Mouse (Mus musculus) heart, postnatal 36 days (tissue): ENCODE data around the gene Mpdu1. TPM values are rescaled to one million over a fixed set of nuclear protein-coding genes. Genes with fewer than 3 reads are reported as not detected.
A peak's percentile ranks its signal among the peaks of the same experiment; 100 is the strongest.
"Not testable (repeated sequence)": the region's sequence is repeated elsewhere in the genome, so short reads cannot be mapped to it uniquely, and the experiment has no call there.

Source experiments
- DNase-seq, 2 experiments: peaks; one replicate each; pipeline ENCODE4 v3.0.0; 2021 to 2022
- intact Hi-C: fragments of 180-260 bp; cut with DNase I; formaldehyde crosslinking; loops from one replicate; pipeline ENCODE4 v1.15.1; 2025
- total RNA-seq, 2 experiments: library from RNA; stranded (reverse); gene quantifications; 2 replicates each; pipeline ENCODE4 v1.2.3; 2021

Gene Mpdu1
- 10 to 100 TPM; 14.9 to 16.2 TPM for total RNA-seq

DNA sequence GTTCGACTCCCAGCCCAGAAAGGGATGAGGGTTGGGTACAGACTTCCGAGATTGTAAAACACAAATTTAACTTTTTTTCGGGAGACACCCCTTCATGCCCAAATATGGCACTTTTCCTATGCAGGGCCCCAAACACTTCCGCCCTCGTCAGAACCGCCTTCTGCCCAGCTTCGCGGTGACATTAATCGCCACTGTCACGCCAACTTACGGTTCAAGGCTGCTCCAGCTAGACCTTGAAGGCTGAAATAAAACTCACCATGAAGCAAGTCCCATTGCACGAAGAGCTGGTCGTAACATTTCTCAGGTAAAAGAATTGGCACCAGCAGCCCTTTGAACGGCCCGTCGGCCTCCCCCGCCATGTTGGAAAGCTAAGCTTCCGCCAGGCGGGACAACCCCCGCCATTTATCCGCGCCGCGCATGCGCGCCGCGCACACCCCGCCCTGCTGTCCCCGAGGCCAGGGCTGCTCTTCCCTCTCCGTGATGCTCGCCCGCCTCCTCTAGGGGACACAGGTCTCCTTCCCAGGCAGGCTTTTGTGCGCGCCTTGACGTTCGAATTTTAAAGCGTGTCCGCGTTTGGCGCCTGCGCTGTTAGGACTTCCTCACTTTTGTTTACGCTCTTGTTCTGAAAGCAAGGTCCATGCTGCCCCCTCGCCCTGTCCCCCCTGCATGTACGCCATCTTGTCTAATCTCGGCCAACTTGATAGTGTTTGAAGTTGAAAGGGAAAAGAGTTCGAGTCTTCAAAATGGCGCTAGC is at the start of gene Mpdu1:
Mpdu1 (minus strand) TSS at position 430 of the 754 bp plus-strand sequence.
- intact Hi-C loops = no loop called here
- peak; percentile 91 to 96 for DNase-seq

GRCm38 (mm10) chr11:69711082-69711481 is 48.6 kb upstream of the Mpdu1 start:
- DNase-seq = no peak
- intact Hi-C loops = no loop called here

GRCm38 (mm10) chr11:69710470-69710869 is 48.0 kb upstream of the Mpdu1 start:
- no peak for DNase-seq
- intact Hi-C loops = no loop called here

DNA sequence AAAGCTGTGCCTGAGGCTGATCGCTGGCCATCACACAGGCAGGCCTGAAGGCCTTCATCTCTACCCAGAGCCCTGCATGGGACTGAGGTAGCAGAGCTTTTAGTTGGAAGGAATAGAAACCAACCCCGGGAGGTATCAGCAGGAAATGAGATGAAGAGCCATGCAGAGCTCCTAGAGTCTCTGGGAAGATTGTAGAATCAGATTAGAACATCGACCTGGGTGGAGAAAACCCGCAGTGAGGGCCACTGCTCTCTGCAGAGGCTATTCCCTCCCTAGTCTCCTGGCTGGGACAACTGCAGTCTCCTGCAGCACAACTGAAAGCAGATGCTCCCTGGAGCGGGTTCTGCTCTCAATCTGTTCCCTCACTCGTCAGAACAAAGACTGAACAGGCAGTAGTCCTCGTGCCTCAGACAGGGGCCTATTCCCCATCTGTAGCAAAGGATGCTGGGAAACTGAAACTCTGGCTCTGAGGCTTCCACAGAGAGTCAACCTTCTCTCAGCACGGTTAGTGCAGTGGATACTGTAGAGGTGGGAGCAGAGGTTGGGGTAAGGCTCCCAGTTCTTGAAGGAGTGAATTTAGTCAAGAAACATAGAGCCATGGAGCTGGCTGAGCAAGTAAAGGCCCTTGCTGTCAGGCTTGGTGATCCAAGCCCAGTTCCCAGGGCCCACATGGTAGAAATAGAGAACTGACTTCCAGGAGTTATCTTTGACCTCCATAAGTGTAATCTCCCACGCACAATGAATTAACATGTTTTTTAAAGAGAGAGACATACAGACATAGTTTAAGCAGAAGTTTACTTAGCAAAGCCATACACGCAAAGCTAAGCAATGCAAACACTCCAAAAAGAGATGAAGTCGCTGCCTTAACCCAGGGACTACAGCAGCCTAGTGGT is 47.4 kb upstream of the Mpdu1 start:
- DNase-seq = no peak
- intact Hi-C loops = no loop called here

GRCm38 (mm10) chr11:69708614-69709265 is 46.3 kb upstream of the Mpdu1 start:
- DNase-seq = no peak
- intact Hi-C loops = no loop called here

GRCm38 (mm10) chr11:69707873-69708381 is 45.5 kb upstream of the Mpdu1 start:
- intact Hi-C loops = no loop called here
- DNase-seq = no peak

- intact Hi-C loops = no loop called here
Measured at GRCm38 (mm10) chr11:69707480-69707847, 45.0 kb upstream of the Mpdu1 start.

DNA sequence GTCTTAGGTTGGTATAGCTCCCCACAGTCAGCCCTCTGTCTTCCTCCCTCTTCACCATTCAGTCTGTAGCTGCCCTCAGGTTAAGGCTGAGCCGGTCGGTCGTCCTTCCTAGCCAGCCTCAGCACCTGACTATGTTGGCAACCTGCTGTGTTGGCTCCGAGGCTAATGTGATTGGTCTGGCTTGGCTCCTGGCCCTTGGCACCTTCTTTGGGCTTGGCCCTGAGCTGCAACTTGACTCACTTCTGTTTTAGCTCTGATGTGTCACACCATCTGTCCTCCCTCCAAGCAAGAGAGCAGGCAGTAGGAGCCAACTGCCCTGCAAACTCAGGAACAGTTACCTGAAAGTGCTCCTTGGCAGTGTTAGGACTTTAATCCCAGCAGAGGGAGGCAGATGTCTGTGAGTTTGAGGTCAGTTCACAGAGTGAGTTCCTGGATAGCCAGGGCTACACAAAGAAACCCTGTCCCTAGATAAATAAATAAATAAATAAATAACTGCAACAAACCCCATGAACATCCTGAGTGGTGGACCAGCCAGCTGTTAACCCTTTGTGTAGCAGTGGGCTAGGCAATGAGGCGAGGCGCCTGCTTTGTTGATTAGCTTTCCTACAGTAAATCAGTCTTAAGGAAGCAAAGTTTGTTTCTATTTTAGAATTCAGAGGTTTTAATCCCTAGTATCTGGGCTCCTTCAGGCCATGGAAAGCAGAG is 44.5 kb upstream of the Mpdu1 start:
- intact Hi-C loops = no loop called here
- DNase-seq = peak; percentile 72 to 80

More at GRCm38 (mm10) chr11:69707480-69707847, 45.0 kb upstream of the Mpdu1 start:
- no peak for DNase-seq

GRCm38 (mm10) chr11:69704613-69705010 is 42.2 kb upstream of the Mpdu1 start:
- no peak for DNase-seq
- intact Hi-C loops = no loop called here

DNA sequence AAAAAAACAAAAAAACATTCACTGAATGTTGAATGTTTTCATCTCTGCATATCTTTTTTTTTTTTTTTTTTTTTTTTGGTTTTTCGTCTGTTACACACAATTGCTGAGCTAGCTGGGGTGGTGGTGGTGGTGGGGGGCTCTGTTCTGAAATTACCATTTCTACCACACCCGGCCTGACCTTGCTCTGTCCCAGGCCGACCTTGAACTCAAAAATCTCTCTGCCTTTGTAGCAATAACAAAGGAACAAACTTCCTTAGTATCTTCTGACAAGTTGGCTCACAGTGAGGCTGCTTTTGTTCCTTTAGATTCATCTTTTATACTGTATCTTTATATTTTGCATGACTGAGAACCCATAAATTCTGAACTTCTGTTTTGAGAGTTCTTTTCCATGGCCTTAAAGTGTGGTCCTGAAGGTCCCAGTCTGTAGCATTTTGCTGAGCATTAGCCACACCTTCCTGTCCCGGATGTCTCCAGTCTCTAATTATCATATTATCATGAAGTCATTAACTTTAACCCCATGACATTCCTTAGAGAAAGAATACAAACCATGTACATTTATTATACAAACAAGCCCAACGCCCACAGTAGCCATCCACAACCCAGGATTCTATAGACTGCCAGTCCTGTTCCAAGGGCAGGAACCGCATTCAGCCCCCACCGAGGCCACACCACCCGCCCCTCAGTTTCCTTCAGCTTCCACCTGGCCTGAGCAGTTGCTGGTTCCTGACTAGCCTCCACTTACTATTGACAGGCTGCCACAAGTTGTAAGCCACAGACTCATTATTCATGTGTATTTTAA is 41.6 kb upstream of the Mpdu1 start:
- no peak for DNase-seq
- intact Hi-C loops = no loop called here

GRCm38 (mm10) chr11:69703381-69703780 is 40.9 kb upstream of the Mpdu1 start:
- intact Hi-C loops, DNase-seq: not testable (repeated sequence)

DNA sequence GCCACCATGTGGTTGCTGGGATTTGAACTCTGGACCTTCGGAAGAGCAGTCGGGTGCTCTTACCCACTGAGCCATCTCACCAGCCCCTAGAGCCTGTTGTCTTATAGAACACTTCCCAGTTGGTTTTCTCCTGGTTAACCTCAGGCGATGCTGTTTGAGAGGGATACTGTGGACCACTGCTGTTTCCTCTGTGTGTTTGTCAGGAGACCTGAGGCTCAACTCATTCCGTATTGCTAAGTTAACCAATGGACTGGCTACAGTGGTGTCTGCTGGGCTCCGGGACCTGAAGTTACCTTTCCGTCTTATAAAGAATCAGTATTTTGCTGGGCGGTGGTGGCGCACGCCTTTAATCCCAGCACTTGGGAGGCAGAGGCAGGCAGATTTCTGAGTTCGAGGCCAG is 40.4 kb upstream of the Mpdu1 start:
- DNase-seq, intact Hi-C loops: not testable (repeated sequence)

- intact Hi-C loops = no loop called here
- DNase-seq = no peak
Measured at GRCm38 (mm10) chr11:69699595-69699994, 37.2 kb upstream of the Mpdu1 start.

GRCm38 (mm10) chr11:69698574-69698973 is 36.1 kb upstream of the Mpdu1 start:
- intact Hi-C loops = no loop called here
- DNase-seq = no peak

- DNase-seq = no peak
- intact Hi-C loops = loop anchor here (2.0 kb wide), 1 partner anchor 15 kb away; the partner anchor contains the start of gene Senp3
Measured at GRCm38 (mm10) chr11:69697396-69697795, 35.0 kb upstream of the Mpdu1 start.

DNA sequence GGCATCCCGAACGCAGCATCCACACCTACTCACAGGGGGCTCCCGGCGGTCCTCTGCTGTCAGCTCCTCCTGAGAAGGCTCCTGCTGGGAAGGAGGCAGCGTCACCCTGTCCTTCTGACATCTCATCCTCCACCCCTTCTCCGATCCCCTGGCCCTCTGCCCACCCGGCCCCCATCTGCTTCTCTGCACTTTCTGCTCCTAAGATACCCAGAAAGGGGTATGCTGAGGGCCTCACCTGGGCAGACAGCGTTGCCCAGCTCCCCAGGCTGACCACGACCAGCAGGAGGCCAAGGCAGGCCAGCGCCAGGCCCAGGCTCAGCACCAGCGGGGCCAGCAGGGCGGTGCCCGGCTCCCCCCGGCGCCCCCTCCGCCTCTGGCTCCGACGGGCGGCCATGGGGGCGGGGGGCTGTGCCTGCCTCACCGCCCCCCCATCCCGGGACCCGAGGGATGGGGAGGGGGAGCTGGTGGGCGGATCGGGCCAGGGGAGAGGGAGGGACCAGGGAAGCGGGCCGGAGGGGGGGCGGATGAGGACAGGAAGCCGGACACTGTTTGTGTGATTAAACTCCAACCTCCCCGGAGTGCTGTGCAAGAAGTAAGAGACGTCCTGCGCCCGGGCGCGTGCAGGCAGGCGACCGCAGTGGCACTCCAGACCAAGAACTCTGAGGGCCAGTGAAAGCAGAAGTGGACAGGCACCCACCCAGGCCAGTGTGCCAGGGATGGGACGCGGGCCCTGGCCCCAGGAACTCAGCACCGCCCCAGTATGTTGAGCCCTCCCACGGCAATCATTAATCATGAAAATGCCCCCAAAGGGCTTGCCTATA is 33.1 kb upstream of the Mpdu1 start, which contains the start of the genes Tnfsf12 and Tnfsfm13:
Tnfsf12 (minus strand) TSS at position 489 of the 821 bp plus-strand sequence.
Tnfsfm13 (minus strand) TSS at position 738 of the 821 bp plus-strand sequence.
- intact Hi-C loops = loop anchor here (2.0 kb wide), 1 partner anchor 13 kb away; the partner anchor contains the start of gene Senp3
- peak; percentile 80 to 90 for DNase-seq

- no peak for DNase-seq
- intact Hi-C loops = no loop called here
Measured at GRCm38 (mm10) chr11:69695046-69695360, 32.6 kb upstream of the Mpdu1 start.

- intact Hi-C loops = no loop called here
- no peak for DNase-seq
Measured at GRCm38 (mm10) chr11:69693421-69693965, 31.1 kb upstream of the Mpdu1 start.
